Mouse (Mus musculus) brain, embryonic 14.5 days (tissue): Measurements from ENCODE around the gene Kalrn.

Source experiments
- CTCF ChIP-seq: fragments of 200-500 bp; IDR thresholded peaks from 2 replicates; pipeline ENCODE4 v1.5.1; 2012; ENCODE audit warnings: inconsistent platforms, mild to moderate bottlenecking, moderate library complexity, borderline replicate concordance; ENCODE audit not compliant: insufficient read depth, insufficient read length; ENCODE audit errors: extremely low read depth
- POLR2A ChIP-seq: fragments of 200-500 bp; IDR thresholded peaks from 2 replicates; pipeline ENCODE4 v1.6.1; 2012; ENCODE audit warnings: mild to moderate bottlenecking, inconsistent platforms, borderline replicate concordance; ENCODE audit not compliant: poor library complexity, insufficient read depth, insufficient read length, severe bottlenecking; ENCODE audit errors: extremely low read depth

- TF ChIP-seq POLR2A (no peak), CTCF (no peak)
Measured at GRCm38 (mm10) chr16:34563593-34564280, 9.6 kb downstream of the Kalrn start.
